Comparison of ENCODE assay signal across 11 mouse cellular contexts in the genomic region with DNA sequence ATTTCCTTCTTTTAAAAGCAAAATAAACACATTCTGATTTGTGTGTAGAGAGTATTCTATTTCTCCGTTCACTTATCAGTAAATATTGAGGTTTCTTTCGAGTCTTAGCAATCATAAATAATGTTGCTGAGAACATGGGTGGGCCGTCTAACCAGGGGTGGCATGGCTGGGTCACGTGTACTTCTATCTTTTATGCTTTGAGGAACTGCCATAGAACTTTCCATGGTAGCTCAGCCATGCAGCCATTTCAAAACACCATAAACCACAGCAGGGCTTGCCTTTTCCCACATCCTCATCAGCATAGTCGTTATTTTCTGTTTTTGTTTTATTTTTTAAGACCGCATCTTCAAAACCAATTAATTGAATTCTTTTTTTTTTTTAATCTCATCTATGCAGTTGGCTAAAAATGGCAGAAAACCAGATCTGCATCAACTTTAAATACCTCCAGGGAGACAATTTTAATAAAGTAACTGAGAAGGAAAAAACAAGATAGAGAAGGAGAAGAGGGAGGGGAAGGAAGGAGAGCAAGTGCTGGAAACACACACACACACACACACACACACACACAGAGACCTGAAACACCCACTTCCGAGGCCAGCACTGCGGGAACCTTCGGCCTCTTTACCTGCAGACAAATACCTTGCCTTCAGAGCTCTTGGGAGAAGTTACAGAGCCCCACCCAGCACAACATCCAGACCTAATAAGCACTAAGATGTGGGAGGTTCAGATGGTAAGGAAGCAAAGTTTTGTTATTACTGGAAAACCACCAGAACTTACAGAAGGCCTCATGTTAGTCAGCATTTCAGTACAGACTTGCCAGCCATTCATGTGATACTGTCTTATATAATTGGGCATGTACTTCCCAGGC.
DNase-seq lines count a peak whose midpoint lies in the region; ATAC-seq and TF ChIP-seq lines count a peak whose summit lies in the region.
"Had no signal": no experiment of that assay in that cellular context is flagged by ENCODE, and none has a peak within 500 bp of the region (broad histone marks: within the 10 kb centered on the region; RNA-seq: fewer than 3 reads in every experiment).

No protein-coding gene starts in this region.

- peak; percentile 13 for DNase-seq in kidney, adult 9 months
- DNase-seq in kidney, postnatal 4 days = no peak
- DNase-seq in CD4-positive, CD25-positive, alpha-beta regulatory T cell, adult 2 months (ENCODE audit: low read depth, low spot score) = peak; percentile 66
- DNase-seq in spleen, adult 2 months (ENCODE audit: low read depth in 1 of 2, low spot score in 2 of 2) = peak; percentile 77 to 82
- no peak for DNase-seq in ovary, postnatal 36 days (ENCODE audit: low spot score)
- DNase-seq in cerebellum, postnatal 36 days = no peak

- no peaks in the 10 kb centered on the region for H3K27me3 ChIP-seq in spleen, adult 2 months (ENCODE audit: control insufficient read depth, insufficient read depth, low read length)
- no peaks in the 10 kb centered on the region for H3K27me3 ChIP-seq in hindbrain, embryonic 13.5 days
- H3K27me3 ChIP-seq: hindbrain, embryonic 15.5 days; limb, embryonic 13.5 days had no signal

- no peaks in the 10 kb centered on the region for H3K9me3 ChIP-seq in hindbrain, embryonic 13.5 days
- H3K9me3 ChIP-seq: hindbrain, embryonic 15.5 days; limb, embryonic 13.5 days had no signal

- no peak for TF ChIP-seq CTCF in spleen, adult 2 months (IDR thresholded peaks at IDR 0.05; ENCODE audit: extremely low read depth, insufficient read depth, insufficient read length, insufficient replicate concordance)

- peak; percentile 74 to 84; a peak in 3 of 4 replicates for ATAC-seq in hematopoietic stem cell, adult 5-6 weeks (replicated peaks in 1 of 2; ENCODE audit: insufficient read depth in 1 of 2, low FRiP score in 2 of 2, low TSS enrichment in 1 of 2, low read depth in 1 of 2, poor library complexity in 2 of 2, severe bottlenecking in 2 of 2)
- no peak for ATAC-seq in hindbrain, embryonic 13.5 days (ENCODE audit: low FRiP score)

- 8% methylated on average over 9 of the region's 9 CpGs for WGBS in spleen, adult 2 months
- WGBS in hindbrain, embryonic 13.5 days = 88% methylated on average over 9 of the region's 9 CpGs

- H3K9ac ChIP-seq in hindbrain, embryonic 13.5 days = no peak overlapping the region
- H3K9ac ChIP-seq: hindbrain, embryonic 15.5 days; limb, embryonic 13.5 days had no signal

- peak overlapping the region; percentile 99 for H3K27ac ChIP-seq in spleen, adult 2 months (ENCODE audit: insufficient read depth, low read length)
- H3K27ac ChIP-seq in hindbrain, embryonic 13.5 days = no peak overlapping the region
- H3K27ac ChIP-seq: hindbrain, embryonic 15.5 days; limb, embryonic 13.5 days had no signal

- H3K36me3 ChIP-seq in spleen, adult 2 months (ENCODE audit: control insufficient read depth, insufficient read depth, low read length) = no peaks in the 10 kb centered on the region
- H3K36me3 ChIP-seq in hindbrain, embryonic 13.5 days = no peaks in the 10 kb centered on the region
- H3K36me3 ChIP-seq: hindbrain, embryonic 15.5 days; limb, embryonic 13.5 days had no signal

- no peak overlapping the region for H3K4me2 ChIP-seq in hindbrain, embryonic 13.5 days
- H3K4me2 ChIP-seq: hindbrain, embryonic 15.5 days; limb, embryonic 13.5 days had no signal

- H3K4me3 ChIP-seq in spleen, adult 2 months (ENCODE audit: extremely low read depth, insufficient read depth, insufficient read length) = no peak overlapping the region
- no peak overlapping the region for H3K4me3 ChIP-seq in hindbrain, embryonic 13.5 days
- H3K4me3 ChIP-seq: hindbrain, embryonic 15.5 days; limb, embryonic 13.5 days; myocyte had no signal

- H3K4me1 ChIP-seq in spleen, adult 2 months (ENCODE audit: control insufficient read depth, insufficient read depth, insufficient read length) = peaks cover 27% of the 10 kb centered on the region; the same call in 1 of the 2 replicates
- no peaks in the 10 kb centered on the region for H3K4me1 ChIP-seq in hindbrain, embryonic 13.5 days (replicated peaks)
- H3K4me1 ChIP-seq: hindbrain, embryonic 15.5 days had no signal

- TF ChIP-seq POLR2A in spleen, adult 2 months (IDR thresholded peaks at IDR 0.05; ENCODE audit: low read depth, low read length) = peak; percentile 4; the same call in 1 of the 2 replicates

Comparison
In these comparisons a context has a peak if more than half of its experiments do, and no peak if none do; other contexts are left out.
1. DNase-seq: peak in kidney, adult 9 months (single experiment), CD4-positive, CD25-positive, alpha-beta regulatory T cell, adult 2 months (single experiment) and spleen, adult 2 months (2 of 2); none in kidney, postnatal 4 days (0 of 2), ovary, postnatal 36 days (single experiment) and cerebellum, postnatal 36 days (0 of 2).